Mouse (Mus musculus) cerebral cortex, adult 2 months (tissue): ENCODE measurements around the gene Eif2s2.

Experiments
- WGBS: fragments of 180-500 bp; shearing (Covaris S2); methylation state at CpG from one replicate; pipeline ENCODE4 v1.1.7; 2018; 5-methylcytosine and 5-hydroxymethylcytosine counted together

Eif2s2 gene

DNA sequence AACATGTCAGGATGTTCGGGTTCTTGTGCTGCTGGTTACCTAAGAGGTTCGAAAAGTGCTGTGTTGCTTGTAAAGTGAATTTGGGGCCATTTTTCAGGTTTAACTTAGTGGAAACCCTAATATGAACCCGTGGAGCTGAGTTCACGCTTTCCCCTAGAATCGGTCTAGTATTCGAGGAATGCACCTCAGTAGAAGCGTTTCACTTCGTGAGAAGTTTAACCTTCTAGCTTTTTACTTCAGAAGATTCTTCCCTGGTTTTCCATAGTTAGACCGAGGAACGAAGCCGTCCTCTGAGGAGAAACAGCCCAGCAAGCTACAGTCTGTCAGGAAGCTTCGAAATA is 280 bp upstream of the Eif2s2 start:
- 4% methylated on average over 12 of the region's 12 CpGs for WGBS

DNA sequence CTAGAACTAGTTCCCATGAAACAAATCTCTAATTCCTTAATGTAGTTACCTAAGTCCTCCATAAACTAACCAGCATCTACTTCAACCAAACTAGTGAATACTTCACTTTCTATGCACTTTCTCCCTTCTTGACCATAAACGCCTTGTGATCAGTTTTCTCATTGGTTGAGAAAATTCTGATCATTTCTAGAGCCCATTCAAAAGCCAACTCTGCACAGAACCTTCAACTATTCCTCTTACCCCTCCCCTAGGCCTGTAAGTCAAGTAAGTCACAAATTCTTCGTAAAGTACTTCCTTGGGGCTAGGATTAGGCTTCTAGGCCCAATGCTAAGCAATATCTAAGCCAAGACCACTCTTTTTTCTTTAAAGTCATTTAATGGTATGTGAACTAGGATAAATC is 1.1 kb downstream of the Eif2s2 start:
- WGBS = 19% methylated on average over 2 of the region's 2 CpGs

DNA sequence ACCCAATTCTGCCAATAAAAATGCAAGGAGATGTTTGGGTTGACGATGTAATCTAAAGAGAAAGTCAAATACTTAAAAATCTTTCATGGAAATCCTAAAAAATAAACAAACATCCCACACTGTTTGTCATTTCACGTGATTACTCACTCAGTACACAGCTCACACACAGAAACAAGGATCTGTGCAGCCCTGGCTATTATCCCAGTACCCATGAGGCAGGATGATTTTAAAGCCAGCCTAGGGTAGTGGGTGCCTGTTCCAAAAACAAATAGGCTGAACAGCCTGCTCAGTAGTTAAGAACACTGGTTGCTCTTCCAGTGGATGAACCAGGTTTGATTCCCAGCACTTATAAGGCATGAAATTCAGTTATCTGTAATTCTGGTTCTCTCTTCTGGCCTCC is 16.1 kb downstream of the Eif2s2 start:
- 59% methylated on average over 2 of the region's 2 CpGs for WGBS

GRCm38 (mm10) chr2:154868106-154868505 is 24.6 kb downstream of the Eif2s2 start:
- WGBS = 78% methylated on average over 1 of the region's 1 CpGs

GRCm38 (mm10) chr2:154865696-154866095 is 27.0 kb downstream of the Eif2s2 start:
- WGBS = 73% methylated on average over 3 of the region's 3 CpGs

- WGBS = 64% methylated on average over 13 of the region's 13 CpGs
Measured at GRCm38 (mm10) chr2:154863672-154864071, 29.1 kb downstream of the Eif2s2 start.

DNA sequence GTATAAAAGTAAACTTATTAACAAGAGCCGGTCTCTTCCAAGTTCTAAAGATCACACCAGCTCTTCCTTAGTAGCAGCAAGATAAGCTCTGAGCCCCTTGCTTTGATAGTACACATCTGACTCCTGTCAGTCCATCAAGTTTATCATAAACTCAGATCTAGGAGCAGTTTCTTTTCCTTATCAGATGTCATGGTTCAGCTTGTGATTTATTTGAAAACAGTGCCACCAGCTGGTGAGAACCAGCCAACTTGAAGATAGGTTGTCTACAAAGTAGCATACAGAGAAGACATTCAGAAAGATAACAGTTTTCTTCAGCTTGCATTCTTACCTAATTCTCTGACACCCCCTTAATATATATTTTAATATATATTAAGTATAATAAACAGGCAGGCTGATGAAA is 37.4 kb downstream of the Eif2s2 start:
- WGBS = 73% methylated on average over 1 of the region's 1 CpGs

DNA sequence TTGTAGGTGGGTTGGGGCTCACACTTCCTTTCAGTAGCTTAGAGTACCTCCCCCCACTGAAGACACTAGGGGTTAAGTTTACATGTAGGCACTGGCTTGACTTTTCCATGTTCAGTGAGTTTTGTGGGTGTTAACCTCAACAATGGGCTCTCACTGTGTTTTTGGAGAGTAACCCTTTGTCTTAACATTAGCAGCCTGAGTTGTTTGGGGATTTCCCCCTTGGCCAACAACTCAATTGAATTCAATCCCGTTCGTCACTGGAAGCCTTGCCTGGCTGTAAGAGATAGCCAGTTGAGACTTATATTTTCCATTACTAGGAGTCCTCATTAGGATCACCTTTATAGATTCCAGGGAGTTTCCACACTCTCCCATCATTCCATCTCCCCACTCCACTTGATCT is 56.2 kb downstream of the Eif2s2 start:
- WGBS = 65% methylated on average over 2 of the region's 2 CpGs

DNA sequence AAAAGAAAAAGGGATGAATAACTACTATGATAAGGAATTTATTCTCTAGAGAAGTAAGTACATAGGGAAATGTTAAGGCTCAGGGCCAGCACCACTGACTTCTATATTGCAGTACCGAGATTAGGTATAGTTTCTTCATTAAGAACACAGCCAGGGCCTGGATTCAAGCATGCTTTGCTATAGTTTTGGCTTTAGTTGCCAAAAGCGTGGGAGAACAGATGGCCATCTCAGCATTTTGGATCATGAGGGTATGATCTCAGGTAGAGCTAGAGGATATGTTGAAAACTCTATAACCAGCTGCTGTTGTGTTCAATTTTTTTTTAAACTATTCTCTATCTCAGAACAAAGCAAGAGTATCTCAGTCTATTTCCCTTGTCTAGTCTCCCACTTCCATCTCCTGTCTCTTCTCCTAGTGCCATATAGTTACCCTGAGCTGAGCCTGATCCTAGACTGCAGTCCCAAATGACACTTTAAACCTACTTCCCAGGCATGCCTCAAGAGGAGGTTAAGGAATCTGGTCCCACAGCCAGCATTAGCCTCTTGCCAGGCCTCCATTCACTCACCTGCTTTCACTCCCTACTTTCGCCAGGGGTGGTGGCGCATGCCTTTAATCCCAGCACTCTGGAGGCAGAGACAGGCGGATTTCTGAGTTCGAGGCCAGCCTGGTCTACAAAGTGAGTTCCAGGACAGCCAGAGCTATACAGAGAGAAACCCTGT is 58.4 kb downstream of the Eif2s2 start:
- 83% methylated on average over 6 of the region's 6 CpGs for WGBS

DNA sequence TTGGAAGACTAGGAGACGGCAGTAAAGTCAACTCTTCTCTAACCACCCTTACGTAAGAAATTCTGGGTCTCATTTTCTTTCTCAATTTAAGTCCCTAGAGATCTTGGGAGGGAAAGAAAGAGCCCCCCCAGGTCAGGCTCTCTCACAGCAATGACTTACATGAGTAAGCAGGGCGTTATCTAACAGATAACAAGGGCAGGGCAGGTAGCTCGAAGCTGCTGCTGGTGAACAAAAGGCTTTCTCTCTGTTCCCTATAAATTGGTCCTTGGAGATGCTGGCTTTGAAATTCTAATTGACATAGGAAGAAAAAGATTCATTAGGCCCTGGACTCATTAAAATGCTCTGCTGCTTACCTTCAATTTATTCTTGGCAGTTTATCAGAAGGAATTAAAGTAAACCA is 60.3 kb downstream of the Eif2s2 start:
- 70% methylated on average over 4 of the region's 4 CpGs for WGBS

GRCm38 (mm10) chr2:154827521-154827920 is 65.2 kb downstream of the Eif2s2 start:
- WGBS = 81% methylated on average over 4 of the region's 4 CpGs

DNA sequence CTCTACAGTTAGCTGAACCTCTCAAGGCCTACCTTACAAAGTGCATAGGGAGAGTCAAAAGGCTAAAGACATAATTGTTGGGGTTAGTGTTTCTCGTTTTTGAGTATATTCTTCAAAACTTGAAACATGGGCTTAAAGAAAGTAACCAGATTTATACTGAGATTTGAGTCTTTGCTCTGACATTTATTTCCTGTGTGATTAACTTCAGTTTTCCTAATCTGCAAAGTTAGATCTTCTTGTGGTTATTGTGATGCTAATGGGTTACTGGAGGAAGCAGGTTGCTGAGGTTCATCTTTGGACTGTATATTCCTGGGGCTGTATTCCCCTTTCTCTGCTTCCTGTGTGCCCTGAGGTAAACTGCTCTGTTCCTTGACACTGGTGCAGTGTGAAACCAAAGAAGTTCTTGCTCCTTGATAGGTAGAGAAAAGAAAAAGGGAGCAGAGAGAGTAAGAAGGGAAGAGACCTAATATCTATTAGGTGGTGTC is 66.6 kb downstream of the Eif2s2 start:
- 84% methylated on average over 1 of the region's 1 CpGs for WGBS
